7 mouse cellular contexts compared by ENCODE assay signal in the genomic region with DNA sequence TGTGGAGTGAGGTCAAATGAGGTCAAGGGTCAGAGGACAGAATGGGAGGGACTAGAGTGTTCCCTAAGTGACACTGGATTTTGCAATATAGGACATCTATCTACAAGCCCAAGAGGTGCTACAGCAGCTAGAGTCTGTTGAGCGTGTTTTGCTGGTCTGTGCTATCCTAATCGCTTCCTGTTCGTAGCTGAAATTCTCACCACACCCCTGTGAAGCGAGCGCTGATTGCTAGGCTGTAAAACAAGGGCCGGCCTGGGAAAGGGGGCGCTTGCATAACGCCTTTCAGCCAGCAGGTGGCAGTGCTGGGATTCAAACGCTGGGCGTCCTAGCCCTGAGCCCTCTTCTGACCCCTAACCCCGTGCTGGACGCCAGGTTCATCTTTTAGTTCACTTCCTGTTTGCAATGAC. TPM values are rescaled to one million over a fixed set of nuclear protein-coding genes. Genes with fewer than 3 reads are reported as not detected.
A peak's percentile ranks its signal among the peaks of the same experiment; 100 is the strongest.
DNase-seq lines count a peak whose midpoint lies in the region; ATAC-seq and TF ChIP-seq lines count a peak whose summit lies in the region.

No protein-coding gene starts in this region.

- no peak overlapping the region for H3K9ac ChIP-seq in intestine, embryonic 14.5 days (ENCODE audit: low read length)
- H3K9ac ChIP-seq in limb, embryonic 11.5 days (ENCODE audit: low read length), result no peak overlapping the region
- H3K9ac ChIP-seq in midbrain, embryonic 12.5 days (replicated peaks), result no peak overlapping the region

- peak; percentile 93 for TF ChIP-seq CTCF in small intestine, adult 2 months (IDR thresholded peaks at IDR 0.05; ENCODE audit: extremely low read depth, insufficient read length, insufficient replicate concordance, low read depth, low read length)

- no peak for TF ChIP-seq POLR2A in small intestine, adult 2 months (IDR thresholded peaks at IDR 0.05; ENCODE audit: low read depth, low read length)

- no peak overlapping the region for H3K4me3 ChIP-seq in intestine, embryonic 14.5 days (ENCODE audit: low read depth, low read length)
- no peak overlapping the region for H3K4me3 ChIP-seq in limb, embryonic 11.5 days (ENCODE audit: low read depth, low read length)
- peak overlapping the region; percentile 13; the same call in 1 of the 2 replicates for H3K4me3 ChIP-seq in midbrain, embryonic 12.5 days
- no peak overlapping the region for H3K4me3 ChIP-seq in small intestine, adult 2 months (ENCODE audit: low read depth, low read length)

- H3K4me2 ChIP-seq in intestine, embryonic 14.5 days (ENCODE audit: low read length), result no peak overlapping the region
- no peak overlapping the region for H3K4me2 ChIP-seq in limb, embryonic 11.5 days (ENCODE audit: low read depth, severe bottlenecking)
- H3K4me2 ChIP-seq in midbrain, embryonic 12.5 days (replicated peaks), result peak overlapping the region; percentile 11; the same call in 1 of the 2 replicates

- H3K27me3 ChIP-seq in intestine, embryonic 14.5 days (replicated peaks; ENCODE audit: control insufficient read depth, insufficient read depth, low read length), result no peaks in the 10 kb centered on the region
- H3K27me3 ChIP-seq in limb, embryonic 11.5 days (ENCODE audit: control insufficient read depth, insufficient read depth, low read length), result no peaks in the 10 kb centered on the region
- peaks cover 21% of the 10 kb centered on the region for H3K27me3 ChIP-seq in midbrain, embryonic 12.5 days
- no peaks in the 10 kb centered on the region for H3K27me3 ChIP-seq in small intestine, adult 2 months (ENCODE audit: control insufficient read depth, insufficient read depth, low read length)

- peaks cover 27% of the 10 kb centered on the region for H3K36me3 ChIP-seq in intestine, embryonic 14.5 days (ENCODE audit: control insufficient read depth, insufficient read depth, low read length)
- no peaks in the 10 kb centered on the region; the same call in 1 of the 2 replicates for H3K36me3 ChIP-seq in limb, embryonic 11.5 days (ENCODE audit: control insufficient read depth, insufficient read depth, low read length)
- no peaks in the 10 kb centered on the region for H3K36me3 ChIP-seq in midbrain, embryonic 12.5 days
- peaks cover 6% of the 10 kb centered on the region; the same call in 1 of the 2 replicates for H3K36me3 ChIP-seq in small intestine, adult 2 months (ENCODE audit: control insufficient read depth, insufficient read depth, low read length)

- H3K27ac ChIP-seq in intestine, embryonic 14.5 days (ENCODE audit: low read depth), result no peak overlapping the region
- H3K27ac ChIP-seq in limb, embryonic 11.5 days (replicated peaks; ENCODE audit: low read depth, low read length), result no peak overlapping the region
- no peak overlapping the region for H3K27ac ChIP-seq in midbrain, embryonic 12.5 days (replicated peaks)
- 0 out of 2 replicates have a peak overlapping the region, but pooled peaks have one; percentile 12 for H3K27ac ChIP-seq in small intestine, adult 2 months (ENCODE audit: insufficient read depth, low read depth, low read length)

- peak; percentile 76 to 77 for DNase-seq in adrenal gland, adult 18-20 months (ENCODE audit: low spot score in 2 of 2)
- peak; percentile 91 for DNase-seq in embryo, embryonic 10 days (ENCODE audit: low spot score)
- DNase-seq in gastrocnemius, postnatal 25 days, result peak; percentile 56
- DNase-seq in intestine, embryonic 14.5 days (ENCODE audit: low spot score), result peak; percentile 93
- DNase-seq in limb, embryonic 11.5 days (ENCODE audit: low spot score), result peak; percentile 89

- ATAC-seq in intestine, embryonic 14.5 days (replicated peaks; ENCODE audit: low FRiP score, low TSS enrichment, low read depth), result peak; percentile 62
- peak; percentile 70 for ATAC-seq in limb, embryonic 11.5 days (ENCODE audit: insufficient number of reproducible peaks, low FRiP score, low TSS enrichment, low read depth)
- peak; percentile 57 for ATAC-seq in midbrain, embryonic 12.5 days (ENCODE audit: low FRiP score, low read depth)

- WGBS in intestine, embryonic 14.5 days, result under 1% methylated on average over 12 of the region's 12 CpGs
- WGBS in limb, embryonic 11.5 days, result 2% methylated on average over 12 of the region's 12 CpGs
- 2% methylated on average over 12 of the region's 12 CpGs for whole genome bisulfite sequencing in midbrain, embryonic 12.5 days
- under 1% methylated on average over 12 of the region's 12 CpGs for WGBS in small intestine, adult 2 months

- no peaks in the 10 kb centered on the region for H3K9me3 ChIP-seq in intestine, embryonic 14.5 days (ENCODE audit: control insufficient read depth, low read length)
- H3K9me3 ChIP-seq in limb, embryonic 11.5 days (ENCODE audit: control insufficient read depth, low read length), result no peaks in the 10 kb centered on the region
- H3K9me3 ChIP-seq in midbrain, embryonic 12.5 days, result no peaks in the 10 kb centered on the region

- peaks cover 3% of the 10 kb centered on the region for H3K4me1 ChIP-seq in intestine, embryonic 14.5 days (replicated peaks; ENCODE audit: control insufficient read depth, insufficient read depth, low read length)
- 0 out of 2 replicates have a peak, but pooled peaks cover 2% of the 10 kb centered on the region for H3K4me1 ChIP-seq in limb, embryonic 11.5 days (ENCODE audit: control insufficient read depth, insufficient read depth, low read length)
- H3K4me1 ChIP-seq in midbrain, embryonic 12.5 days, result peaks cover under 1% of the 10 kb centered on the region; the same call in 1 of the 2 replicates
- peaks cover 11% of the 10 kb centered on the region for H3K4me1 ChIP-seq in small intestine, adult 2 months (ENCODE audit: control insufficient read depth, insufficient read depth, insufficient read length, low read length)

RNA-seq across cellular contexts. Expression of gene Creg1, which starts 7.9 kb away (rescaled TPM):
- 10 to 100 TPM; 68.6 to 77.2 TPM for total RNA-seq in adrenal gland, adult 18-20 months (2021)
- 10 to 100 TPM; 49.6 to 62.8 TPM for total RNA-seq in gastrocnemius, postnatal 25 days (2021)
- 78.7 and 81.2 TPM in 2 replicates for polyA plus RNA-seq in intestine, embryonic 14.5 days (2014; fragmentation: Nextera tagmentation; extraction: Ambion mirVana)
- polyA plus RNA-seq in limb, embryonic 11.5 days (2014; fragmentation: Nextera tagmentation; extraction: Ambion mirVana), result 33.6 and 41.6 TPM in 2 replicates
- polyA plus RNA-seq in midbrain, embryonic 12.5 days (2016; fragmentation: Nextera tagmentation; extraction: Ambion mirVana), result 27.1 and 31.6 TPM in 2 replicates
- 29.4 and 48.2 TPM in 2 replicates for polyA plus RNA-seq in small intestine, adult 2 months (2012; rRNA removed)

RNA-seq across cellular contexts. Expression of gene Cd247, which starts 17.0 kb away (rescaled TPM):
- under 1 TPM; 0.20 to 0.74 TPM for total RNA-seq in adrenal gland, adult 18-20 months (2021)
- under 1 TPM; 0.43 to 0.70 TPM for total RNA-seq in gastrocnemius, postnatal 25 days (2021)
- polyA plus RNA-seq in intestine, embryonic 14.5 days (2014; fragmentation: Nextera tagmentation; extraction: Ambion mirVana), result 0.81 and 1.6 TPM in 2 replicates
- 1.2 and 1.6 TPM in 2 replicates for polyA plus RNA-seq in limb, embryonic 11.5 days (2014; fragmentation: Nextera tagmentation; extraction: Ambion mirVana)
- polyA plus RNA-seq in midbrain, embryonic 12.5 days (2016; fragmentation: Nextera tagmentation; extraction: Ambion mirVana), result 1.2 and 1.7 TPM in 2 replicates
- polyA plus RNA-seq in small intestine, adult 2 months (2012; rRNA removed), result 2.2 and 4.8 TPM in 2 replicates
